Mouse (Mus musculus): ENCODE data around the gene 4930564D02Rik.

Gene 4930564D02Rik

GRCm38 (mm10) chr3:105058627-105059513, 7.8 kb upstream of the 4930564D02Rik start:
- DNase-seq (ENCODE audit: low spot score), result peak; percentile 87

- DNase-seq (ENCODE audit: low spot score), result no peak
Observed at GRCm38 (mm10) chr3:105059911-105060310, 6.7 kb upstream of the 4930564D02Rik start.

GRCm38 (mm10) chr3:105060992-105061391, 5.7 kb upstream of the 4930564D02Rik start:
- no peak for DNase-seq (ENCODE audit: low spot score)

- DNase-seq (ENCODE audit: low spot score), result no peak
Observed at GRCm38 (mm10) chr3:105061496-105061895, 5.1 kb upstream of the 4930564D02Rik start.

GRCm38 (mm10) chr3:105061991-105062390, 4.7 kb upstream of the 4930564D02Rik start:
- DNase-seq (ENCODE audit: low spot score), result no peak

- no peak for DNase-seq (ENCODE audit: low spot score)
Observed at GRCm38 (mm10) chr3:105062676-105063075, 4.0 kb upstream of the 4930564D02Rik start.

- no peak for DNase-seq (ENCODE audit: low spot score)
Observed at GRCm38 (mm10) chr3:105070553-105070952, 3.9 kb downstream of the 4930564D02Rik start.

- no peak for DNase-seq (ENCODE audit: low spot score)
Observed at GRCm38 (mm10) chr3:105071251-105071650, 4.6 kb downstream of the 4930564D02Rik start.

GRCm38 (mm10) chr3:105072536-105072935, 5.9 kb downstream of the 4930564D02Rik start:
- no peak for DNase-seq (ENCODE audit: low spot score)

- no peak for DNase-seq (ENCODE audit: low spot score)
Observed at GRCm38 (mm10) chr3:105075796-105076195, 9.2 kb downstream of the 4930564D02Rik start.

GRCm38 (mm10) chr3:105078231-105078826, 11.7 kb downstream of the 4930564D02Rik start:
- DNase-seq (ENCODE audit: low spot score), result peak; percentile 83

GRCm38 (mm10) chr3:105087344-105087743, 20.7 kb downstream of the 4930564D02Rik start:
- no peak for DNase-seq (ENCODE audit: low spot score)

- DNase-seq (ENCODE audit: low spot score), result no peak
Observed at GRCm38 (mm10) chr3:105088638-105089037, 22.0 kb downstream of the 4930564D02Rik start.

- DNase-seq (ENCODE audit: low spot score), result no peak
Observed at GRCm38 (mm10) chr3:105090147-105090546, 23.5 kb downstream of the 4930564D02Rik start.

- peak; percentile 52 for DNase-seq (ENCODE audit: low spot score)
Observed at GRCm38 (mm10) chr3:105090981-105091380, 24.3 kb downstream of the 4930564D02Rik start.

GRCm38 (mm10) chr3:105092721-105093505, 26.3 kb downstream of the 4930564D02Rik start:
- no peak for DNase-seq (ENCODE audit: low spot score)

- no peak for DNase-seq (ENCODE audit: low spot score)
Observed at GRCm38 (mm10) chr3:105094448-105094847, 27.8 kb downstream of the 4930564D02Rik start.

- no peak for DNase-seq (ENCODE audit: low spot score)
Observed at GRCm38 (mm10) chr3:105095026-105095425, 28.4 kb downstream of the 4930564D02Rik start.

- no peak for DNase-seq (ENCODE audit: low spot score)
Observed at GRCm38 (mm10) chr3:105097581-105097980, 30.9 kb downstream of the 4930564D02Rik start.

- DNase-seq (ENCODE audit: low spot score), result peak; percentile 11
Observed at GRCm38 (mm10) chr3:105099526-105100269, 33.1 kb downstream of the 4930564D02Rik start.

GRCm38 (mm10) chr3:105100270-105100589, 33.6 kb downstream of the 4930564D02Rik start:
- DNase-seq (ENCODE audit: low spot score), result no peak

GRCm38 (mm10) chr3:105105827-105106226, 39.2 kb downstream of the 4930564D02Rik start:
- no peak for DNase-seq (ENCODE audit: low spot score)

Data from urinary bladder, postnatal 14 days (tissue).